Mouse (Mus musculus) ES-Bruce4 (cell line): Measurements from ENCODE around the gene Sergef. TPM values are rescaled to one million over a fixed set of nuclear protein-coding genes. Genes with fewer than 3 reads are reported as not detected.

Experiments used
- H3K27ac ChIP-seq: 2 replicates; pipeline ENCODE4 v1.5.1; 2012; ENCODE audit warnings: low read length, inconsistent platforms; ENCODE audit not compliant: insufficient read depth
- H3K27me3 ChIP-seq: 2 replicates; pipeline ENCODE4 v1.6.1; 2012; ENCODE audit warnings: mild to moderate bottlenecking, low read length, inconsistent platforms; ENCODE audit not compliant: control insufficient read depth, poor library complexity, insufficient read depth, severe bottlenecking
- H3K36me3 ChIP-seq: 2 replicates; pipeline ENCODE4 v1.6.1; 2012; ENCODE audit warnings: inconsistent platforms, mild to moderate bottlenecking, low read length, moderate library complexity; ENCODE audit not compliant: control insufficient read depth, poor library complexity, insufficient read depth, severe bottlenecking
- H3K4me1 ChIP-seq: one replicate; pipeline ENCODE4 v1.8.1; 2011; ENCODE audit warnings: low read length; ENCODE audit not compliant: control insufficient read depth, insufficient read depth
- H3K4me3 ChIP-seq: 2 replicates; pipeline ENCODE4 v1.5.1; 2011; ENCODE audit warnings: low read depth, mild to moderate bottlenecking, low read length
- H3K9ac ChIP-seq: 2 replicates; pipeline ENCODE4 v1.6.1; 2012; ENCODE audit warnings: low read depth, mild to moderate bottlenecking, inconsistent platforms; ENCODE audit not compliant: poor library complexity, severe bottlenecking
- H3K9me3 ChIP-seq: replicated peaks from 2 replicates; pipeline ENCODE4 v1.6.1; 2012; ENCODE audit warnings: mild to moderate bottlenecking, low read length, inconsistent platforms; ENCODE audit not compliant: control insufficient read depth, poor library complexity, insufficient read depth, severe bottlenecking
- CTCF ChIP-seq: IDR thresholded peaks from one replicate; pipeline ENCODE4 v1.8.1; 2011; ENCODE audit warnings: low read depth, low read length
- EP300 ChIP-seq: IDR thresholded peaks from 2 replicates; pipeline ENCODE4 v1.6.1; 2011; ENCODE audit warnings: low read depth, low read length; ENCODE audit not compliant: insufficient read depth
- POLR2A ChIP-seq: IDR thresholded peaks from one replicate; pipeline ENCODE4 v1.8.1; 2011; ENCODE audit warnings: low read length; ENCODE audit not compliant: insufficient read depth
- polyA plus RNA-seq: library from polyadenylated mRNA; stranded (reverse); fragments of >200 nt; gene quantifications from 2 replicates; pipeline ENCODE4 v1.2.4, GENCODE M21; 2011; ENCODE audit warnings: low read depth; ENCODE audit not compliant: missing spikeins, insufficient read depth, insufficient read length

The Sergef gene
- polyA plus RNA-seq, 1 experiment, result 5.8 TPM

DNA sequence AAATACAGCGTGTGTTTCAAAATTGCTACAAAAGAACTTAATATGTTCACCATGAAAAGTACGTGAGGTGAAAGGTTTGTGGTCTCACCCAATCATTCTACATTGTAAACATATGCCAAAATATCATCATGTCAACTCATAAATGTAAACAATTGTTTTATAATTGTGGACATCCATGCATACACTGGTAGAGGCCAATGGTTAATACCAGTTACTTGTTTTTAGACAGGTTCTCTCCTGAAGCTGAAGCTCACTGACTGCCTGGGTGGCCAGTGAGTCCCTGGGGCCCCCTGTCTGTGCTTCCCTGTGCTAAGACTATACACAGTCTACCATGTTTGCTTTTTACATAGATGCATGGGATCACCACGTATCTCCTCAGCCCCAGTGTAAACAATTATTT lies 91.5 kb downstream of the Sergef start:
- Histone ChIP-seq H3K36me3 (no peaks in the 10 kb centered on the region), H3K9ac (no peak overlapping the region), H3K4me1 (no peaks in the 10 kb centered on the region), H3K9me3 (no peaks in the 10 kb centered on the region), H3K27me3 (no peaks in the 10 kb centered on the region), H3K27ac (no peak overlapping the region), H3K4me3 (no peak overlapping the region)
- TF ChIP-seq CTCF, result no peak
- TF ChIP-seq POLR2A, result no peak
- no peak for TF ChIP-seq EP300

DNA sequence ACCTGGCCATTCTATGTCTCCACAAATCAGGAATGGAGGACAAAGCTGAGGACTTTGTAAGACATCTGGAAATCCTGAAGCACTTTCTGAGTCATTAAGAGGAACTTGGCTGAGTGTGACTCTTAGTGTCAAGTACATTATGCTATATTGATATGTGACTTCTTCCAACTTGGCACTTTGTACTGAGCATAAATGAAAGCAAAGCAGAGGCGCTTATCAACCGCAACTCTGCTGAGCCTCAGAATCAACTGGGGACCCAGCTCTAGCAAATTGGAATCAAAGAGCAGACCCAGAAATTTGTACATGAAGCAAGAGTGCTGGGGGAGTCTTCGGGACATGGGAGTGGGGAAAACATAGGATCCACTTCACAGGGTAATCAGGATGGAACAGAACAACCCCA lies 92.0 kb downstream of the Sergef start:
- H3K4me3 ChIP-seq, result no peak overlapping the region
- H3K9ac ChIP-seq, result no peak overlapping the region
- no peak for TF ChIP-seq CTCF
- no peak for TF ChIP-seq POLR2A
- no peak for TF ChIP-seq EP300
- no peaks in the 10 kb centered on the region for H3K9me3 ChIP-seq
- H3K36me3 ChIP-seq, result no peaks in the 10 kb centered on the region
- H3K27me3 ChIP-seq, result no peaks in the 10 kb centered on the region
- H3K4me1 ChIP-seq, result no peaks in the 10 kb centered on the region
- no peak overlapping the region for H3K27ac ChIP-seq

DNA sequence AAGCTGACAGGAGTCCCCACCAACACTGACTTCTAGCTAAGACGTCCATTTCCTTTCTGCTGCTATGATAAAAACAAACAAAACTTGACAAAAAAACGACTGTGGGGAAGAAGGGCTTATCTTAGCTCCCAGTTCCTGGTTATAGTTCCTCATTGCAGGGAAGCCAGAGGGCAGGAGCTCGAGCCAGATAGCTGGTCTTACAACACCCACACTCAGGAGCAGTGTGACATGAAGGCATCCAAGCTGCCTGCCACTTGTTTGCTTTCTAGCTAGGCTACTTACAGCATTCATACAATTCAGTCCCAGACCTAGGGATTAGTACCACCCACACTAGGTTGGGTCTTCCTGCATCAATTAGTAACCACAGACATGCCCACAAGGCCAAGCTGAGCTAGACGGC lies 93.1 kb downstream of the Sergef start:
- Histone ChIP-seq H3K4me3 (no peak overlapping the region), H3K27me3 (no peaks in the 10 kb centered on the region), H3K36me3 (no peaks in the 10 kb centered on the region), H3K4me1 (no peaks in the 10 kb centered on the region), H3K9ac (no peak overlapping the region), H3K9me3 (no peaks in the 10 kb centered on the region), H3K27ac (no peak overlapping the region)
- TF ChIP-seq EP300, result no peak
- no peak for TF ChIP-seq POLR2A
- TF ChIP-seq CTCF, result no peak

DNA sequence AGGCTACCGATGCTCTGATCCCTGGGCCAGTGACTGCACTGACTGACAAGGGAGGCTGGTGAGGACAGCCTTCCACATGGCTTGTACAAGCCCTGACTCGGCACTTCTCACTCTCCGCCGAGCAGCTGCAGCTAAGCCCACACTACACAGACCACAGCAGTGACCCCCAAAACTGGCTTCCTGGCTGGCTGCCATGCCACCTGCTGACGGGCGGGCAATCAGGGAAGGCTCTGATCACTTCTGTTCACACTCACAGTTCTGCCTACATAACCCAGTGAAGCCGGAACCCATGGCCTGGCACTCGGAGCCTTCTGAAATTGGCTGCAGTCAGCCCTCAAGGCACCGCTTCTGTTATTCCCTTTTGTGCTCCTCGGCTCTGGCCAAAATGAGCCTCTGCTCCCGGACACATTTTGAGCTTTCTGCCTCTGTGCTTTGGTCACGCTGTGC lies 95.4 kb downstream of the Sergef start:
- H3K36me3 ChIP-seq, result no peaks in the 10 kb centered on the region
- no peaks in the 10 kb centered on the region for H3K4me1 ChIP-seq
- no peak for TF ChIP-seq EP300
- no peak for TF ChIP-seq POLR2A
- TF ChIP-seq CTCF, result no peak
- no peaks in the 10 kb centered on the region for H3K9me3 ChIP-seq
- H3K27me3 ChIP-seq, result no peaks in the 10 kb centered on the region
- no peak overlapping the region for H3K27ac ChIP-seq
- no peak overlapping the region for H3K9ac ChIP-seq
- H3K4me3 ChIP-seq, result no peak overlapping the region

DNA sequence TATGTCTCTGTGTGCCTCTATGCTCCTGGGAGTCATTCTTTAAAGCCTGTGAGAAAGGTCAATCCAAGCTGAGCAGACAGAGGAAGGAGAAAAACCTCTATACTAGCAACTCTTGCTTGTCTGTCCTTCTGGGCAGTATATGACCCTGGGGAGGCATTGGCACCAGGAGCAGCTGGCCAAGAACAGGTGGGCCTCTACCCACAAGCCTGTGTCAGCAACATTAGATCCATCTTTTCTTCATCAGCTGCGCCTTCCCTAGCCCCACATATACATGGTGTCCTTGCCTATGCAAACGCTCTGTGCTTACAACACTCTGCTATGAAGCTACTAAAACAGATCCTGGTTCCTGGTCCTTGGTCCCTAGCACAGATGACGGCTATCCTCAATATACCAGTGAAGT lies 97.5 kb downstream of the Sergef start:
- Histone ChIP-seq H3K4me3 (no peak overlapping the region), H3K4me1 (no peaks in the 10 kb centered on the region), H3K9ac (no peak overlapping the region), H3K27me3 (no peaks in the 10 kb centered on the region), H3K9me3 (no peaks in the 10 kb centered on the region), H3K27ac (no peak overlapping the region), H3K36me3 (no peaks in the 10 kb centered on the region)
- no peak for TF ChIP-seq POLR2A

DNA sequence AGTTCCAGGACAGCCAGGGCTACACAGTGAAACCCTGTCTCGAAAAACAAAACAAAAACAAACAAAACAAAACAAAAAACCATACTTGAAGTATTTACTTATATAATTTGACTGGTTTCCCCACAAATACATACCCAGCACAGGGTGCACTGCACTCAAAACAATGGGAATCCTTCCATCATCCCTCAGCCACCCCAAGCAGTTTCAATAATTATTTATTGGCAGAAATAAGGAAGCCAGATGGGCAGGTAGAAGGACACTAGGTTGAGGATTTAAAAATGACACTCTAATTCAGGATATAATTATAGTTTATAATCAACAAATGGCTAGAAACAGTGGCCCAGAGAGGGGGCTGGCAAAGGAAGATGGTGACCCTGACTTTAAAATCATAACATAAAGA lies 99.0 kb downstream of the Sergef start:
- no peaks in the 10 kb centered on the region for H3K9me3 ChIP-seq
- H3K27ac ChIP-seq, result no peak overlapping the region
- no peaks in the 10 kb centered on the region for H3K27me3 ChIP-seq
- no peaks in the 10 kb centered on the region for H3K36me3 ChIP-seq
- H3K4me3 ChIP-seq, result no peak overlapping the region
- H3K4me1 ChIP-seq, result no peaks in the 10 kb centered on the region
- H3K9ac ChIP-seq, result no peak overlapping the region
- no peak for TF ChIP-seq POLR2A
- no peak for TF ChIP-seq CTCF
- TF ChIP-seq EP300, result no peak

DNA sequence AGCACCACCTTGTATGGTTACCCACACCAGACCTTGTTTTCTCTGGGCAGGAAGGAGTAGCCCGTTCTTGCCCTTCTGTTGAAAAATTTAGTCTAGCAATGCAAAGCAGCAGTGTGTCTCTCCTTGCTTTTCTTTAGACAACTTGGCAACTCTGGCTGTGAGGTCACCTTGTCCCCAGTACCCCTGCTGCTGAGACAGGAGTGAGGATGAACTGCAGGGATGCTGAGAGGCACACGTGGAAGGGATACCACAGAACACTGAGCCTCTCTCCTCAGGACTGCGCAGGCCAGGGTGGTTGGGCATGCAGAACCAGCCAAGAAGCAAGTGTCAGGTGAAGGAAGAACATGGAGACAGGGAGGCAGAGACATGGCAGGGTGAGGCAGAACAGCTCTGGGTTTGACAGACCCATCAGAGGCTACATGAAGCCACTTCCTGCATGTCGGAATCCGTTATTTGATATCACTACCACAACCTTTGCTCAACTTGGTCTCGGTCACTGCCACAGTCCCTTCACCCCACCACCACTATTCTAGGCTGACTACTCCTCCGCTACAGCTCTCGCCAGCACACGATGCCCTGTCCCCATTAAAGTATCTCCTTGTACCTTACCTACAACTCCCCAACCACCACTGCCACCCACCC lies 103.0 kb downstream of the Sergef start:
- Histone ChIP-seq H3K4me3 (no peak overlapping the region), H3K27ac (no peak overlapping the region), H3K4me1 (no peaks in the 10 kb centered on the region), H3K27me3 (no peaks in the 10 kb centered on the region), H3K9ac (no peak overlapping the region), H3K9me3 (no peaks in the 10 kb centered on the region), H3K36me3 (no peaks in the 10 kb centered on the region)
- TF ChIP-seq EP300, result no peak
- TF ChIP-seq POLR2A, result no peak
- no peak for TF ChIP-seq CTCF
